Mouse (Mus musculus): ENCODE measurements at regions not wholly inside any gene's neighbourhood (a gene's known extent, or its start where the extent isn't known, plus 50 kb on each side); places are given as distances from the start of the nearest gene placed in this dataset.

DNA sequence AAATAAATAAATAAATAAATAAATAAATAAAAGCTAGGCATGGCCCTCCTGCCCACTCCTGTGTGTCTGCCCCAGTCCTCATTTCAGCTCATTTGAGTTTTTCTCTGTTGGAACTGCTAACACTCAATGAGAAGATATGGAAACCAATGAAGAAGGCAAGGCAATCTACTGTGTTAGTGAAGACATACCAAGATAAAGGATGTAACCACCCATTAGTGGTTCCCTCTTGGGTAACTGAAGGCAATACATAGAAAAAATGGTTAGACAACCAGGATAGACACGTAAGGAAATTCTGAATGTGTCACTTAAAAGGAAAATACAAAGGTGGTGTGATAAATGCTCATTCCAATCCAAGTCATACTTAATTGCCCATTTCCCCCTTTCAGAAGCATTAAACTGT, 140.9 kb upstream of the Slc7a11 start:
- TF ChIP-seq CTCF (conservative IDR thresholded peaks at IDR 0.05; ENCODE audit: low read length) (no peak), POU5F1 (IDR thresholded peaks at IDR 0.05; ENCODE audit: borderline replicate concordance, low read length) (no peak), NANOG (IDR thresholded peaks at IDR 0.05; ENCODE audit: borderline replicate concordance, low read length) (no peak)

Data from E14TG2a.4 (cell line).